Mouse (Mus musculus): ENCODE data around the gene Ackr3. TPM values are rescaled to one million over a fixed set of nuclear protein-coding genes. Genes with fewer than 3 reads are reported as not detected.

The Ackr3 gene
- polyA plus RNA-seq, 1 experiment: not detected

- TF ChIP-seq CTCF (IDR thresholded peaks at IDR 0.05; ENCODE audit: low read depth, low read length): no peak
- no peak for TF ChIP-seq POLR2A (IDR thresholded peaks at IDR 0.05; ENCODE audit: borderline replicate concordance, low read depth, low read length)
- Histone ChIP-seq H3K27ac (ENCODE audit: insufficient read depth, low read depth, low read length) (no peak overlapping the region), H3K4me3 (ENCODE audit: insufficient read depth, low read length) (no peak overlapping the region), H3K4me1 (ENCODE audit: control insufficient read depth, insufficient read depth, low read length) (no peaks in the 10 kb centered on the region)
Measured at GRCm38 (mm10) chr1:90246800-90247199, 43.0 kb downstream of the Ackr3 start.

GRCm38 (mm10) chr1:90247234-90247633 is 43.5 kb downstream of the Ackr3 start:
- no peak overlapping the region for H3K4me3 ChIP-seq (ENCODE audit: insufficient read depth, low read length)
- no peak overlapping the region for H3K27ac ChIP-seq (ENCODE audit: insufficient read depth, low read depth, low read length)
- TF ChIP-seq POLR2A (IDR thresholded peaks at IDR 0.05; ENCODE audit: borderline replicate concordance, low read depth, low read length) (no peak), CTCF (IDR thresholded peaks at IDR 0.05; ENCODE audit: low read depth, low read length) (no peak)
- no peaks in the 10 kb centered on the region for H3K4me1 ChIP-seq (ENCODE audit: control insufficient read depth, insufficient read depth, low read length)

DNA sequence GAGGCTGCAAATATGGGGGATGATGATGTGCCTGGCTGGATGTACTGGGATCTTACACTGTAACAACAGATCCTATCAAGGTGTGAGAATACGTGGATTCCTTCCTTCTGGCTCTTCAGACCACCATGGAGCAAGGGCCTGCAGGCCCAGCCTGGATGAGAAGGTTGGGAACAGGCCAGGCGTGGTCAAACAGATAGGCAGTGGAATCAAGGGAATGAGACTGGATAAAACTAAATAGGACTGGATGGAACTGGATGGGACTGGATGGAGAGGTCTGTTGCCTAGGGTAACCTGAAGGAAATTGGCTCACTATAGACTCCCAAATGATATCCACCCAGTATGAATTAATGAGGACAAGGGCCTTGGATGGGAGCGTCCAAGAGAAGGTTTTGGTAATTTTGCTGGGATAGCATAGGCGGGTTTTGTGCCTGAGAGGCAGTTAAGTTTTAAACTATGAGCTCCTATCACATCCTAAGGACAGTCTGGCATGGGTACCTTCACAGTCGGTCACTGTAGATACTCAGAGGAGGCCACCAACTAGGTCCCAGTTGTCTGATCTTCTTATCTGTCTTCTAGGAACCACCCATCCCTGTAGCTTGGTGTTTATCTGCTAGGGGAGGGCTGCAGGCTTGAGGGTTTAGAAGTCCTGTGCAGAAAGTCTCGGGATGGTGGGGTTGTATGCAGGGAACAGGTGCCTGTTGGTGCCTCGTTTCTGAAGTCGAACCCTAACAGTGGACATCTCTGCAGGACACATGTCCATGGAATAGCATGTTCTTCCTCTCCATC is 44.2 kb downstream of the Ackr3 start:
- Histone ChIP-seq H3K27ac (ENCODE audit: insufficient read depth, low read depth, low read length) (no peak overlapping the region), H3K4me3 (ENCODE audit: insufficient read depth, low read length) (no peak overlapping the region), H3K4me1 (ENCODE audit: control insufficient read depth, insufficient read depth, low read length) (no peaks in the 10 kb centered on the region)
- TF ChIP-seq CTCF (IDR thresholded peaks at IDR 0.05; ENCODE audit: low read depth, low read length): no peak
- no peak for TF ChIP-seq POLR2A (IDR thresholded peaks at IDR 0.05; ENCODE audit: borderline replicate concordance, low read depth, low read length)

GRCm38 (mm10) chr1:90248966-90249735 is 45.4 kb downstream of the Ackr3 start:
- TF ChIP-seq POLR2A (IDR thresholded peaks at IDR 0.05; ENCODE audit: borderline replicate concordance, low read depth, low read length) (no peak), CTCF (IDR thresholded peaks at IDR 0.05; ENCODE audit: low read depth, low read length) (no peak)
- no peaks in the 10 kb centered on the region for H3K4me1 ChIP-seq (ENCODE audit: control insufficient read depth, insufficient read depth, low read length)
- no peak overlapping the region for H3K4me3 ChIP-seq (ENCODE audit: insufficient read depth, low read length)
- H3K27ac ChIP-seq (ENCODE audit: insufficient read depth, low read depth, low read length): no peak overlapping the region

GRCm38 (mm10) chr1:90250419-90250818 is 46.6 kb downstream of the Ackr3 start:
- TF ChIP-seq POLR2A (IDR thresholded peaks at IDR 0.05; ENCODE audit: borderline replicate concordance, low read depth, low read length) (no peak), CTCF (IDR thresholded peaks at IDR 0.05; ENCODE audit: low read depth, low read length) (no peak)
- H3K4me1 ChIP-seq (ENCODE audit: control insufficient read depth, insufficient read depth, low read length): no peaks in the 10 kb centered on the region
- H3K4me3 ChIP-seq (ENCODE audit: insufficient read depth, low read length): no peak overlapping the region
- H3K27ac ChIP-seq (ENCODE audit: insufficient read depth, low read depth, low read length): no peak overlapping the region

GRCm38 (mm10) chr1:90251156-90251555 is 47.4 kb downstream of the Ackr3 start:
- H3K27ac ChIP-seq (ENCODE audit: insufficient read depth, low read depth, low read length): no peak overlapping the region
- no peaks in the 10 kb centered on the region for H3K4me1 ChIP-seq (ENCODE audit: control insufficient read depth, insufficient read depth, low read length)
- TF ChIP-seq CTCF (IDR thresholded peaks at IDR 0.05; ENCODE audit: low read depth, low read length) (no peak), POLR2A (IDR thresholded peaks at IDR 0.05; ENCODE audit: borderline replicate concordance, low read depth, low read length) (no peak)
- no peak overlapping the region for H3K4me3 ChIP-seq (ENCODE audit: insufficient read depth, low read length)

DNA sequence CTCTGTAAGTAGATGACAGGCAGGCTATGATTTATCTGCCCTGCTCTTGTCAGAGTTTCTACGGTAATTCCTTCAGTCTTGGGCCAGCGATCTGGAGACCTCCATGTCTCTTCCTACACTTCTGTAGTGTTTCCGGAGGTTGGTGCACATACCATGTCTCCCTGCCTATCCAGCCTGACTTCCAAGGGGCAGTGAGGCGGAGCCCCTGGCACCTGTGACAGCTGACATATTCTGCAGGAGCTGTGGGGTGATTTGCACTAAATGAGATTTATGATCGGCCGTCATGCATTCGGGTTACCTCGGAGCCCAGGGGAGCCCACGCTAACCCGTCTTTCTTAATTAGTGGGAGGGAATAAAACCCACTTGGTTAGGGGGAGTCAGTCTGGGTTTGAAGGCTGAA is 49.7 kb downstream of the Ackr3 start:
- H3K4me1 ChIP-seq (ENCODE audit: control insufficient read depth, insufficient read depth, low read length): no peaks in the 10 kb centered on the region
- H3K27ac ChIP-seq (ENCODE audit: insufficient read depth, low read depth, low read length): no peak overlapping the region
- TF ChIP-seq POLR2A (IDR thresholded peaks at IDR 0.05; ENCODE audit: borderline replicate concordance, low read depth, low read length) (no peak), CTCF (IDR thresholded peaks at IDR 0.05; ENCODE audit: low read depth, low read length) (no peak)
- no peak overlapping the region for H3K4me3 ChIP-seq (ENCODE audit: insufficient read depth, low read length)

DNA sequence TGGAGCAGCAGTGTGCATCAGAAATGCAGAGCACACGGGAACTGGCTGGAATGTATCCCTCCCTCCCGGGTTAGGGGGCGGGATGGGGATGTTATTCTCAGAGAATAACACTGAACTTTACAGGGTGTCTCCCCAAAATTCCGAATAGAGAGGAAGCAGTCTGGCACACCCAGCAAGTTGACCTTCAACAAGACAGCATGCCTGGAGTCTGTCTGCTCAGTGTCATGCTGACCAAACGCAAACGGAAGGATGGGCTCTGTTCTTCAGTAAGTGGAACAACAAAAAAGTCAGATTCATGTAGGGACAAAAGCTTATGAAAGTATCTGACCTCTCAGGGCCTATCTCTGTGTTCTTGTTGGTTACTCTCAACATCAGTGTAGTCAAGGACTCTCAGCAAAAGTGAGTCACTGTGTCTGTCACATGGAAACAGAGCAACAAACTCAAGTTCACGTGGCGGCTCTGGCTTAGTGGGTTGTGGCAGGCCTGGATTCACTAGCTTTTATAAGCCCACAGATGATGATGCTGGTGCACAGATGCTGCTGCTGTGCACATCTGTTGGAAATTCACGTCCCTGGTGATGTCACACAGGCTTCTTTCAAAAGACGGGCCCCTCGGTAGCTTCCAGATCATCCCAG is 54.6 kb downstream of the Ackr3 start:
- no peaks in the 10 kb centered on the region for H3K4me1 ChIP-seq (ENCODE audit: control insufficient read depth, insufficient read depth, low read length)
- H3K27ac ChIP-seq (ENCODE audit: insufficient read depth, low read depth, low read length): no peak overlapping the region
- TF ChIP-seq CTCF (IDR thresholded peaks at IDR 0.05; ENCODE audit: low read depth, low read length) (no peak), POLR2A (IDR thresholded peaks at IDR 0.05; ENCODE audit: borderline replicate concordance, low read depth, low read length) (no peak)
- no peak overlapping the region for H3K4me3 ChIP-seq (ENCODE audit: insufficient read depth, low read length)

DNA sequence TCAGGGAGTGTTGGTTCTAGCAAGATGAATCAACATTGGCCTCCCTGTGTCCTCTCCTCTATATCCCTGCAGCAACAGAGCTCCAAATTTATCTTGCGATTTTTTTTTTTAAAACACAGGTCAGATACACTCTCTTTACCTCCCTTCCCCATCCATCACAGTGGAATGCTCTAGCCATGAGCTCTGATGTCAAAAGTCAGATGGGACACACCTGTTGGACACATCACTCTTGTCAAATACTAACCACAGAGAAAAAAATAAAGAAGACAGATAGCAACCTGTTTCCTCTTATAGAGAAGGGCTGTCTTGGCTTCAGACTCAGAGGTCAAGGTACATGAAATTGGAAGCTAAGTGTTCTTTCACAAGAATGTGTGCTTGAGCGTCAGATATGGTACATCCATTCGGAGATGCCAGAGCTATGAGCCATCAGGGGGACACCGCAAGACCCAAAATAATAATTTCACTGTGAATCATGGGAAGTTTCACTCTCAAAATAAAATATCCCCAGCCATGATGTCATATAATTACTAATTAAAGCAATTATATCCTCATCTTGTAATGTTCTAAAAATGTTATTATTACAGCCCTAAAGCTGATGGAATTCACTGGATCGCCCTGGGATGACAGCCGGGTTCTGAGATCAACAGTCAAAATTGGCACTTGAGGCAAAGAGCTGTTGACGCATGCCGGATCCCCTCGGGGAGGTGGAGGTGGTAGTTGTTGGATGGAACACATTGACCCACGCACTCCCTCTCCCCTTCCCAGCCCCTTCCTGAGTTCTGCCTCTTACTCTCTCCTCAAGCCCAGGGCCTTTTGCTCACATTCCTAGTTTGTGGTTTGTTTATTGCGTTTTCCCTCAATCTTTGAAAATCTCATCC is 57.2 kb downstream of the Ackr3 start:
- TF ChIP-seq POLR2A (IDR thresholded peaks at IDR 0.05; ENCODE audit: borderline replicate concordance, low read depth, low read length) (no peak), CTCF (IDR thresholded peaks at IDR 0.05; ENCODE audit: low read depth, low read length) (no peak)

More for the DNA sequence above, 57.2 kb downstream of the Ackr3 start:
- no peak overlapping the region for H3K27ac ChIP-seq (ENCODE audit: insufficient read depth, low read depth, low read length)
- H3K4me1 ChIP-seq (ENCODE audit: control insufficient read depth, insufficient read depth, low read length): no peaks in the 10 kb centered on the region
- H3K4me3 ChIP-seq (ENCODE audit: insufficient read depth, low read length): no peak overlapping the region
